Mouse (Mus musculus): Measurements from ENCODE around the gene Arhgap23.

DNA sequence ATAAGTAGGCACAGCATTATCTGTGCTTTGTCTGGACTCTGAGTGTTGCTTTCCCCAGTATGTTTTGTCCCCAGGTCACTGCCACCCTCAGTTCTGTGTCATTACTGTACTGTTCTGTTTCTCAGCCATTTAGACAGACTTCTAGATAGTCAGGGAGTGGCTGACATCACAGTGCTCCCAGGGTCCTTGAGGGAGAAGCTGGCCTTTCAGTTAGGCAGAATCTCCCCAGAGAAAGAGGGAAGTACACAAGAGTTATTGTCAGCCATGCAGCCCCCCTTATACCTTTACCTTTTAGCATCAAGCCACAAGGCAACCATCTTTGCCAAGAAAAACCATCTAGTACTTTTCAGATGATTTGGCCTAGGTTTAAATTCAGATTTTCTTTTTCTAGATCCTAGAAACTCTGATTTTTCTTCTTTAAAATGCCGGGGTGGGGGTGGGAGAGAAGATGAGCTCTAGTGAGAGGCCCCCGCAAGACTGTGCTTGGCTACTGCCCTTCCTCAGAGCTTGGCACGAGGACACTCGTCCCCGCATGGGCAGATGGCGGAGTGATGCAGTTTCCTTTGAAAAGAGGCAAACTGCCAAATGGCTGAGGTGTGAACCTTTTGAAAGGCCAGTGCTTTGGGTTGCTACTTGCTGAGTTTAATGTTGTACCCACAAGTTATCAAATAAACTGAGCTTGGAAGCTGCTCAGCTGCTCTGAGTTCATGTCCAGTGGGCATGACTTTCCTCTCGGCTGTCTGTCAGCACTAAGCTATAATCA, 44.8 kb upstream of the Arhgap23 start:
- no peak for TF ChIP-seq CTCF (IDR thresholded peaks at IDR 0.05)
- no peak for TF ChIP-seq EP300 (IDR thresholded peaks at IDR 0.05)
